Mouse (Mus musculus): Measurements from ENCODE around the gene Manbal. TPM values are rescaled to one million over a fixed set of nuclear protein-coding genes. Genes with fewer than 3 reads are reported as not detected.

The Manbal gene
- polyA plus RNA-seq, 1 experiment: 75.9 TPM

- Histone ChIP-seq H3K27me3 (replicated peaks; ENCODE audit: control insufficient read depth, insufficient read depth, low read length) (no peaks in the 10 kb centered on the region), H3K4me1 (ENCODE audit: control insufficient read depth, insufficient read depth, low read length) (no peaks in the 10 kb centered on the region)
- 86% methylated on average over 5 of the region's 5 CpGs for WGBS
Observed at GRCm38 (mm10) chr2:157332059-157332458, 35.3 kb upstream of the Manbal start.

GRCm38 (mm10) chr2:157338663-157339062 lies 28.7 kb upstream of the Manbal start:
- 34% methylated on average over 5 of the region's 5 CpGs for WGBS
- H3K36me3 ChIP-seq (ENCODE audit: control insufficient read depth, insufficient read depth, low read length): no peaks in the 10 kb centered on the region

More at GRCm38 (mm10) chr2:157332059-157332458, 35.3 kb upstream of the Manbal start:
- no peak for DNase-seq
- no peaks in the 10 kb centered on the region for H3K36me3 ChIP-seq (ENCODE audit: control insufficient read depth, insufficient read depth, low read length)
- H3K27ac ChIP-seq (ENCODE audit: insufficient read depth, low read depth, low read length): no peak overlapping the region
- TF ChIP-seq POLR2A (IDR thresholded peaks at IDR 0.05; ENCODE audit: low read depth, low read length) (no peak), CTCF (conservative IDR thresholded peaks at IDR 0.05; ENCODE audit: insufficient read depth, insufficient read length, low read depth, low read length) (no peak)
- no peak overlapping the region for H3K4me3 ChIP-seq (ENCODE audit: insufficient read depth, low read depth, low read length)

DNA sequence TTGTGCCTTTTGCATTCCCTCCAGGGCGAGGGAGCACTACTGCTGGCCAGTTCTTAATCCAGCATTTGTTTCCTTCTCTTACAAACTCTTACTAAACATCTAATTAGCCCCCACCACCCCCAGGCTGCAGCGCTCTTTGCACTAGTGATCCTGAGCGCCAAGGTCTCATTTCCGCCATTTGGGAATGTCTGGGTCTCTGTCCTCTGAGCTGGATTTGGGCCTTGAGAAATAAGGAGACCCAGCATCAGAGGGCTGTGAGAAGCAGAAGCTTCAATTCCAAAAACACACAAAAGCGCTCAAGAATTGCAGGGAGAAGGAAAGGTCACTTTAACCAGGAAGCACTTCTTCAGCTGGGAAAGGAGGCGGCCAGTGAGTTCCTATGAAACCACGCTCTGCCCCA lies 27.9 kb upstream of the Manbal start:
- Histone ChIP-seq H3K4me1 (ENCODE audit: control insufficient read depth, insufficient read depth, low read length) (no peaks in the 10 kb centered on the region), H3K27me3 (replicated peaks; ENCODE audit: control insufficient read depth, insufficient read depth, low read length) (no peaks in the 10 kb centered on the region), H3K36me3 (ENCODE audit: control insufficient read depth, insufficient read depth, low read length) (no peaks in the 10 kb centered on the region), H3K27ac (ENCODE audit: insufficient read depth, low read depth, low read length) (peak overlapping the region; percentile 56; the same call in 1 of the 2 replicates), H3K4me3 (ENCODE audit: insufficient read depth, low read depth, low read length) (no peak overlapping the region)
- no peak for TF ChIP-seq CTCF (conservative IDR thresholded peaks at IDR 0.05; ENCODE audit: insufficient read depth, insufficient read length, low read depth, low read length)
- no peak for TF ChIP-seq POLR2A (IDR thresholded peaks at IDR 0.05; ENCODE audit: low read depth, low read length)
- WGBS: 76% methylated on average over 7 of the region's 7 CpGs
- peak; percentile 34 for DNase-seq

More at GRCm38 (mm10) chr2:157338663-157339062, 28.7 kb upstream of the Manbal start:
- H3K27ac ChIP-seq (ENCODE audit: insufficient read depth, low read depth, low read length): no peak overlapping the region
- H3K4me1 ChIP-seq (ENCODE audit: control insufficient read depth, insufficient read depth, low read length): no peaks in the 10 kb centered on the region
- DNase-seq: peak; percentile 60
- H3K27me3 ChIP-seq (replicated peaks; ENCODE audit: control insufficient read depth, insufficient read depth, low read length): no peaks in the 10 kb centered on the region
- no peak overlapping the region for H3K4me3 ChIP-seq (ENCODE audit: insufficient read depth, low read depth, low read length)
- TF ChIP-seq POLR2A (IDR thresholded peaks at IDR 0.05; ENCODE audit: low read depth, low read length) (no peak), CTCF (conservative IDR thresholded peaks at IDR 0.05; ENCODE audit: insufficient read depth, insufficient read length, low read depth, low read length) (peak; percentile 69)

DNA sequence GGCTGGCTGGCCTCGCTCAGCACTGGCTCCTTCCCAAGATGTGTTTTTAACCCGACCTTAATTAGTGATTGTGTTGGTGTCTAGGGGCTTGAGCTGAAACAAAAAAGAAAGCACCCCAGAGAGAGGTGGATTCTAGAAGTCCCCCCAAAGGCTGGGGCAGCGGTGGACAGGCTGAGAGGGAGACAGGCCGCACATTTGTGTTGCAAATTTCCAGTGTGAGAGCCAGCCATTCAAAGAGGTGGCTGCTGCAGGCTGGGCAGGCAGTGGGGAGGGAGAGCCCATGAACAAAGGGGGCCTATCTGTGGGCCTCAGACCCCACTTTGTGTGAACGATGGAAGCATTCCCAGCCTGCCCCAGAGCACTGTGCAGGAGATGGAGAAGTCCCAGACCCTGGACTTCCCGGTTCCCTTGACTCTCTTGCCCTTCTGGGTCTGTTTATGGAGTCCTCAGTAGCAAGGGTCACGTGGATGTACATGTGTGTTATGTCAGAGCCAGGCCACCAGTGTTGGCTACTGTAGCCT lies 27.1 kb upstream of the Manbal start:
- Histone ChIP-seq H3K4me1 (ENCODE audit: control insufficient read depth, insufficient read depth, low read length) (no peaks in the 10 kb centered on the region), H3K36me3 (ENCODE audit: control insufficient read depth, insufficient read depth, low read length) (no peaks in the 10 kb centered on the region), H3K27ac (ENCODE audit: insufficient read depth, low read depth, low read length) (peak overlapping the region; percentile 56; the same call in 1 of the 2 replicates), H3K4me3 (ENCODE audit: insufficient read depth, low read depth, low read length) (no peak overlapping the region), H3K27me3 (replicated peaks; ENCODE audit: control insufficient read depth, insufficient read depth, low read length) (no peaks in the 10 kb centered on the region)
- TF ChIP-seq CTCF (conservative IDR thresholded peaks at IDR 0.05; ENCODE audit: insufficient read depth, insufficient read length, low read depth, low read length) (no peak), POLR2A (IDR thresholded peaks at IDR 0.05; ENCODE audit: low read depth, low read length) (no peak)
- 62% methylated on average over 7 of the region's 7 CpGs for WGBS
- peak; percentile 32 for DNase-seq

- no peaks in the 10 kb centered on the region for H3K4me1 ChIP-seq (ENCODE audit: control insufficient read depth, insufficient read depth, low read length)
- whole genome bisulfite sequencing: 44% methylated on average over 11 of the region's 11 CpGs
- no peaks in the 10 kb centered on the region for H3K27me3 ChIP-seq (replicated peaks; ENCODE audit: control insufficient read depth, insufficient read depth, low read length)
- peak; percentile 62 for DNase-seq
- no peak overlapping the region for H3K4me3 ChIP-seq (ENCODE audit: insufficient read depth, low read depth, low read length)
- no peak overlapping the region for H3K27ac ChIP-seq (ENCODE audit: insufficient read depth, low read depth, low read length)
- TF ChIP-seq POLR2A (IDR thresholded peaks at IDR 0.05; ENCODE audit: low read depth, low read length): no peak
- TF ChIP-seq CTCF (conservative IDR thresholded peaks at IDR 0.05; ENCODE audit: insufficient read depth, insufficient read length, low read depth, low read length): peak; percentile 90
- H3K36me3 ChIP-seq (ENCODE audit: control insufficient read depth, insufficient read depth, low read length): no peaks in the 10 kb centered on the region
Observed at GRCm38 (mm10) chr2:157341554-157342270, 25.7 kb upstream of the Manbal start.

GRCm38 (mm10) chr2:157342328-157342926 lies 25.0 kb upstream of the Manbal start:
- H3K27ac ChIP-seq (ENCODE audit: insufficient read depth, low read depth, low read length): no peak overlapping the region
- no peak for DNase-seq
- WGBS: 61% methylated on average over 5 of the region's 5 CpGs
- H3K4me1 ChIP-seq (ENCODE audit: control insufficient read depth, insufficient read depth, low read length): no peaks in the 10 kb centered on the region
- H3K4me3 ChIP-seq (ENCODE audit: insufficient read depth, low read depth, low read length): no peak overlapping the region
- TF ChIP-seq CTCF (conservative IDR thresholded peaks at IDR 0.05; ENCODE audit: insufficient read depth, insufficient read length, low read depth, low read length): no peak
- TF ChIP-seq POLR2A (IDR thresholded peaks at IDR 0.05; ENCODE audit: low read depth, low read length): no peak
- H3K36me3 ChIP-seq (ENCODE audit: control insufficient read depth, insufficient read depth, low read length): no peaks in the 10 kb centered on the region
- no peaks in the 10 kb centered on the region for H3K27me3 ChIP-seq (replicated peaks; ENCODE audit: control insufficient read depth, insufficient read depth, low read length)

DNA sequence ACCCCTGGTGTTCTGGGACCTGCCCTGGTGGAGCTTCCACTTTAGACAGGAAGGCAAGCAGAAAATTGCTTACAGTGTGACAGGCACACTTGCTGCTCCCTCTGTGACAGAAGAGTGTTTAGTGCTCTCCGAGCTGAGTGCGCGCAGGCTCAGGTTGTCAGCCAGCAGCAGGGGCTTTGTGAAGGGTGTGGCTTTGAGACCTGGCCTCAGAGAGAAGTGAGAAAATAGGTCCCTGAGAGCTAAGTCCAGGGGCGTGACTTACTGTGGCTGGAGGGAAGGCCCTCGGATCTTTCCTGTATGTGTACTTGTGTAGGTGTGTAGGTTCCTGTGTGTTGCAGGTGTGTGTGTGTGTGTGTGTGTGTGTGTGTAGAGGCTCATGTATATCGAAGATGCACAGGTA lies 24.1 kb upstream of the Manbal start:
- DNase-seq: no peak
- no peaks in the 10 kb centered on the region for H3K36me3 ChIP-seq (ENCODE audit: control insufficient read depth, insufficient read depth, low read length)
- H3K4me1 ChIP-seq (ENCODE audit: control insufficient read depth, insufficient read depth, low read length): no peaks in the 10 kb centered on the region
- H3K27me3 ChIP-seq (replicated peaks; ENCODE audit: control insufficient read depth, insufficient read depth, low read length): no peaks in the 10 kb centered on the region
- no peak overlapping the region for H3K4me3 ChIP-seq (ENCODE audit: insufficient read depth, low read depth, low read length)
- WGBS: 88% methylated on average over 6 of the region's 6 CpGs
- TF ChIP-seq CTCF (conservative IDR thresholded peaks at IDR 0.05; ENCODE audit: insufficient read depth, insufficient read length, low read depth, low read length) (no peak), POLR2A (IDR thresholded peaks at IDR 0.05; ENCODE audit: low read depth, low read length) (no peak)
- H3K27ac ChIP-seq (ENCODE audit: insufficient read depth, low read depth, low read length): no peak overlapping the region

Measured in kidney, adult 2 months (tissue).